8 mouse cellular contexts compared by ENCODE assay signal in the genomic region with DNA sequence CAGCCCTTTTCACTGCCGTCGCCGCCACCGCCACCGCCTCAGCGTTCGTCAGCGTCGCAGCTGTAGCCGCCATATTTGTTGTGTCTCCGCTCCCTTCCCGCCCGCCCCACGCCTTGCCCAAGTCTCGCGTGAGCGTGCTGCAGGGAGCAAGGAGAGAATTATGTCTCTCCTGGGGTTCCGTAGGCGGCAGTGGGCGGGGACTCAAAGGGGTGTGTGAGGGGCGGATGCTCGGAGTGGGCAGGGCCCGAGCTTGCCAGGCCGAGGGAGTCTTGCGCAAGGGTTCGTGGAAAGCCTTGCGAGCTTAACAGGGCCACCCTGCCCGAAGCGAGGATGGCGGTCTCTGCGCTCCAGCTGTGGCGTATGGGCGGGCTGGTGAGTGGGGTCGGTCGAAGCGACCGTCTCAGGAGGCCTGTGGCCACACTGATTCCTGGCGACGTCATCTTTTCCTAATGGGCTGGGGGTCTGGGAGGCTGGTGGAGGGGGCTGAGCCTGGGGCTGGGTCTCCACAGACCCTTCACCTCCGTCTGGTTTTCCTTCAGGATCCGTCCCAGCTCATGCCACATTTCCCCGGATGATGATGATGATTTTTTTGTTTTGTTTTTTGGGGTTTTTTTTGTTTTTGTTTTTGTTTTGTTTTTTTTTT. TPM values are rescaled to one million over a fixed set of nuclear protein-coding genes. Genes with fewer than 3 reads are reported as not detected.
DNase-seq lines count a peak whose midpoint lies in the region; ATAC-seq lines count a peak whose summit lies in the region.

A gene (minus strand): TSS at position 106 of the 643 bp plus-strand sequence.
A gene (plus strand): TSS at position 186 of the 643 bp plus-strand sequence.

- peak; percentile 98 for DNase-seq in ES-CJ7 (ENCODE audit: low read depth, low spot score)
- DNase-seq in cerebellum, adult 11 months = peak; percentile 97
- peak; percentile 99 for DNase-seq in forebrain, embryonic 14.5 days (ENCODE audit: low spot score)
- DNase-seq in heart, postnatal 14 days = peak; percentile 98 to 99
- peak; percentile 99 for DNase-seq in layer of hippocampus, adult 11-12 months (ENCODE audit: low spot score)
- DNase-seq in lung, adult 18-20 months = peak; percentile 100
- peak; percentile 99 for DNase-seq in testis, postnatal 14 days (ENCODE audit: low spot score)

- H3K27ac ChIP-seq in forebrain, embryonic 14.5 days (ENCODE audit: low read depth, low read length) = peak within 1 kb of the TSS; percentile 84
- H3K27ac ChIP-seq in neural tube, embryonic 15.5 days (replicated peaks) = peak within 1 kb of the TSS; percentile 79

- peak within 1 kb of the TSS; percentile 84 for H3K4me2 ChIP-seq in forebrain, embryonic 14.5 days (ENCODE audit: low read length)
- peak within 1 kb of the TSS; percentile 79 for H3K4me2 ChIP-seq in neural tube, embryonic 15.5 days

- peak; percentile 99 for ATAC-seq in forebrain, embryonic 14.5 days
- peak; percentile 98 for ATAC-seq in neural tube, embryonic 15.5 days (ENCODE audit: low FRiP score)

- no peaks in the 10 kb centered on the region for H3K9me3 ChIP-seq in forebrain, embryonic 14.5 days (replicated peaks; ENCODE audit: control insufficient read depth, low read length)
- no peaks in the 10 kb centered on the region for H3K9me3 ChIP-seq in neural tube, embryonic 15.5 days (replicated peaks)

- peak within 1 kb of the TSS; percentile 93 for H3K9ac ChIP-seq in forebrain, embryonic 14.5 days (ENCODE audit: low read length)
- peak within 1 kb of the TSS; percentile 93 for H3K9ac ChIP-seq in neural tube, embryonic 15.5 days (replicated peaks)

- intact Hi-C loops in heart, postnatal 14 days (cut with DNase I) = loop anchor here (5.0 kb wide), 1 partner anchor 132 kb away; a partner anchor contains a TSS

- H3K4me3 ChIP-seq in forebrain, embryonic 14.5 days (ENCODE audit: low read depth, low read length) = peak within 1 kb of the TSS; percentile 88
- peak within 1 kb of the TSS; percentile 98 for H3K4me3 ChIP-seq in neural tube, embryonic 15.5 days (replicated peaks)

- under 1% methylated on average over 42 of the region's 42 CpGs for WGBS in forebrain, embryonic 14.5 days
- 0% methylated on average over 42 of the region's 42 CpGs for WGBS in neural tube, embryonic 15.5 days

- peaks cover 19% of the 10 kb centered on the region for H3K4me1 ChIP-seq in forebrain, embryonic 14.5 days (ENCODE audit: control insufficient read depth, insufficient read depth, low read length)
- peaks cover 44% of the 10 kb centered on the region for H3K4me1 ChIP-seq in neural tube, embryonic 15.5 days

- no peaks in the 10 kb centered on the region for H3K36me3 ChIP-seq in forebrain, embryonic 14.5 days (ENCODE audit: control insufficient read depth, insufficient read depth, low read length)
- H3K36me3 ChIP-seq in neural tube, embryonic 15.5 days = no peaks in the 10 kb centered on the region

- no peaks in the 10 kb centered on the region for H3K27me3 ChIP-seq in forebrain, embryonic 14.5 days (replicated peaks; ENCODE audit: control insufficient read depth, insufficient read depth, low read length)
- no peaks in the 10 kb centered on the region for H3K27me3 ChIP-seq in neural tube, embryonic 15.5 days (replicated peaks)

RNA-seq across cellular contexts. Expression of the first gene that starts in this region (rescaled TPM):
- polyA plus RNA-seq in forebrain, embryonic 14.5 days (2014; fragmentation: Nextera tagmentation; extraction: Ambion mirVana) = 21.9 and 23.8 TPM in 2 replicates
- total RNA-seq in heart, postnatal 14 days (2021) = 10 to 100 TPM; 31.4 to 33.0 TPM
- 9.9 and 10.5 TPM in 2 replicates for polyA plus RNA-seq in neural tube, embryonic 15.5 days (2015; fragmentation: Nextera tagmentation; extraction: Ambion mirVana)

RNA-seq across cellular contexts. Expression of the second gene that starts in this region (rescaled TPM):
- 98.6 and 130 TPM in 2 replicates for polyA plus RNA-seq in forebrain, embryonic 14.5 days (2014; fragmentation: Nextera tagmentation; extraction: Ambion mirVana)
- 100 to 1,000 TPM in 1 of 2 experiments, 10 to 100 TPM in 1; 95.4 to 100 TPM for total RNA-seq in heart, postnatal 14 days (2021)
- 78.9 and 82.9 TPM in 2 replicates for polyA plus RNA-seq in neural tube, embryonic 15.5 days (2015; fragmentation: Nextera tagmentation; extraction: Ambion mirVana)

Comparison
In these comparisons a context has a peak if more than half of its experiments do, and no peak if none do; other contexts are left out.
1. Peak in every context shown above with its lines: DNase-seq, ATAC-seq, H3K4me3 ChIP-seq and H3K27ac ChIP-seq.